Mouse (Mus musculus) right cerebral cortex, postnatal 14 days (tissue): ENCODE results near the gene Tardbp.
A peak's percentile ranks its signal among the peaks of the same experiment; 100 is the strongest.

Experiments used
- DNase-seq: peaks from one replicate; pipeline ENCODE4 v3.0.0; 2022

Tardbp gene

DNA sequence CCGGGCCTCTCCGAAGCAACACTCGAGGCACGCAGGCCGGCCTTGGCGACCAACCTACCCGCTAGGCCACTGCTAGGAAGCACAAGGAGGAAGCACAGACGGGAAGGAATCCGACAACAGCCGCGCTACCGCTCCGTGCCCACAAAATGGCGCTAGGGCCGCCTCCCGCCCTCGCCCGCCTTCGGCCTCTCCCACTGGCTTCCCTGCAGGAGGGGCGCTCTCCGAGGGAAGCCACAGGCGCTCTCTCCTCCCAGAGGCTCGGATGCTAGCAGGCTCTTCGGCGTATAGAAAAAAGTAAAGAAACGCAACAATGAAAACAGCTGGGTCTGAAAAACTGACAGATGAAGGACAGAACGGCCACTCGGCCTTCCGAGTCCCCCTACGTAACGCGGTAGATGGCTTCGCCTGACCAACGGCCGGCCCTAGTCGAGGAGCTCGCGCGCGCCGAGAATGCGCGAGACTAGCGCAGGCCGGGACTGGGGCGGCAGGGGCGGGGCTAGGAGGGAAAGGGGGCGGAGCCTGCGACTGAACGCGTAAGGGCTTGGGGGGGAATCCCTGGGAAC is at the start of gene Tardbp:
Gene Tardbp, minus strand, starts transcription at position 397 of the 563 bp plus-strand sequence.
- peak; percentile 98 for DNase-seq

- peak; percentile 28 for DNase-seq
Observed at GRCm38 (mm10) chr4:148676188-148676960, 49.6 kb upstream of the Tardbp start.

DNA sequence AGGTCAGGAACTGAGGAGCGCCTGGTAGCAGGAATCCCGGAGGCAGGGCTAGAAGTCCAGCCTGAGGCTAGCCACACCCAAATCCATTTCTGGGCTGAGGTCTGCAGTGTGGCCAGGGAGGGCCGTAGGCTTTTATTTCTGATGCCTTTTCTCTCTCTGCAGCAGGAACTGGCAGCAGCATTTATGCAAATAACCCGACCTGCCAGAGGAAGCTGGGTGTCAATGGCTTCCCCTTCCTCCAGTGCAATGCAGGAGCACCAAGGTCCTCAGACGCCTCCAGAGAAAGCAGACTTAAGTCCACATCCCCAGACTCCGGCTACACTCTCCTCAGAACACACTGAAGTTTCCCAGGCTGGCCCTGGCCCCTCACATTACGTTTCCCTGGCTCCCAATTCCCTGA is 48.2 kb upstream of the Tardbp start:
- DNase-seq, result no peak

GRCm38 (mm10) chr4:148671230-148671947 is 44.6 kb upstream of the Tardbp start:
- DNase-seq, result no peak

- no peak for DNase-seq
Observed at GRCm38 (mm10) chr4:148667006-148667755, 40.4 kb upstream of the Tardbp start.

- DNase-seq, result no peak
Observed at GRCm38 (mm10) chr4:148664021-148664420, 37.2 kb upstream of the Tardbp start.

DNA sequence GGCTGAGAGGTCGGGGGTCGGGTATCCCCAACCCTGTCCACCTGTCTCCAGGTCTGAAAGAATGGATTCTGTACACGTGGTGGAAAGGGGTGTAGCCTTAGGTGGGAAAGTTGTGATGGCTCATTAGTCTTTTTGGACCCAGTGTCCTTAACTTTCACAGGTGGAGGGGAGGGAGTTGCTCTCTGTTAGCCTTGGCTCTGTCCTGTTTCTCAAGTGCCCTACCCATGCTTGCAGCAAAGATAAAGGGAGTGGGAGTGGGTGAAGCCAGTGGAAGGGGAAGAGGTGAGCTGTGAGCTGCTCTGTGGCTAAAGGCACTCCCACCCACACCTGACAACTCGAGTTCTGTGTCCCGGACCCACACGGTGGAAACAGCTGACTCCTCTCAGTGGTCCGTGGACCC is 36.5 kb upstream of the Tardbp start:
- DNase-seq, result no peak

DNA sequence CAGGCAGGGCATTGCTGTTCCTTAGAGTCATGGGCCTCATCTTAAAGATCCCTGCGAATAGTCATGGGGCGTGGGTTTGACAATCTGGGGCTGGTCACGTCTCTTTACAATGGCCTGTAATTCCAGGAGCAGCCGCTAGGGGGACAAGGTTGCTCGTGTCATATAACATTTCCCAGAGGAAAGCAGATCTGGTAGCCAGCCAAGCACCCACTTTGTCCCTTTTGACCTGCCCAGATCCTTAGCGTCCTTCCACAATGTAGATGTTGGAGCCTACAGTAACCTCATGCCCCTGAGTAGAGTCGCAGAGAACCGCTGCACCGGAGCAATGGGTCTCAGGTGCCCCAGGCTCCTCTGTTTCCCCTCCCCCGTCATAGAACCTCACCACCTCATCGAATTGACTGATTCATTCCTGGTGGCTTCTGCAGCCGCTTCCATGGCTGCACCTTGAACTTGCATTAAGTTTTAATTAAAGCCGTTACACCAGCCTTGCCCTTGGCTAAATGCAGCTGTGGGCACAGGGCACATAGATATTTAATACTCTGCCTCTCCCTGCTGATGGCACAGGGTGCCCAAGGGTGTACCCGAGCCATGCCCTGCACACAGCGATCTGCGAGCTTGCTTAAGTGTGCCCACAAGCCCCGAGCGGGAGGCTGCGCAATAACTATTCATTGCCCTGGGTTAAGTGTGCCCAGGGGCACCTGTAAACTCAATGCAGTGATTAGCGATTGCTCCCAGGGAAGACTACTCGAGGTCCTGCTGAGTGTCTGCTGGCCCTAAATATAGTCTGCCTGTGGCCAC is 35.5 kb upstream of the Tardbp start:
- DNase-seq, result peak; percentile 69

GRCm38 (mm10) chr4:148660174-148660573 is 33.4 kb upstream of the Tardbp start:
- DNase-seq, result no peak

GRCm38 (mm10) chr4:148657776-148658175 is 31.0 kb upstream of the Tardbp start:
- no peak for DNase-seq

GRCm38 (mm10) chr4:148656691-148657258 is 30.0 kb upstream of the Tardbp start:
- DNase-seq, result no peak

DNA sequence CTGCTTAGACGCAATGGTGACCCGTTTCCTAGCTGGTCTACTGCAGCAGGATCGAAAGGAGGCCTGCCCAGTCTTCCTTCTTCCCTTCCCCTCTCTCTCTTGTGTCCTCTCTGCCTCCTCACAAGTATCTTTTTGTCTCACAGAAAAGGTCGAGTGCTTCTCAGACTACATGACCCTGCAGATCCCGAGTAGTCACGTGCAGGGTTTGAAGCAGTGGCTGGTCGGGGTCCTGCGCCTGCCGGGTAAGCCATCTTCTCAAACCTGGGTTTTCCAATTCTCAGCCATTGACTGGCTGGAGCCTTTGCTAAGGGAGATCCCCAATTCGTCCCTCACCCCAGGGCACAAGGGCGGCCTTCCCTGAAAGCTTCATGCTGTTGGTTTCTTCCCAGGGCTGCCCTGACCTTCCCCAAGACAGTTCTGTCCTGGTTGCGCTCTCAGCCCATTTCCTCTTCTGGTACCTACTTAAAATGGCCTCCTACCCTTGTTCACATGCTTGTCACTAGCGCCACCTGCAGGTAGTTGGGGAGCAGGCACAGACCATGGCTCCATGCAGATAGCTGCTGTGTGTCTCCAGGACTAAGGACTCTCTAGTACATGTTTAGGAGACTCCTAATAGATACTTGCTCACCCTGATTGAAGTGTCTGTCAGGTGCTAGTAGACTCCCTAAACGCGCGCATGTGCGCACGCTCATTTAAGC is 28.0 kb upstream of the Tardbp start:
- DNase-seq, result peak; percentile 32

DNA sequence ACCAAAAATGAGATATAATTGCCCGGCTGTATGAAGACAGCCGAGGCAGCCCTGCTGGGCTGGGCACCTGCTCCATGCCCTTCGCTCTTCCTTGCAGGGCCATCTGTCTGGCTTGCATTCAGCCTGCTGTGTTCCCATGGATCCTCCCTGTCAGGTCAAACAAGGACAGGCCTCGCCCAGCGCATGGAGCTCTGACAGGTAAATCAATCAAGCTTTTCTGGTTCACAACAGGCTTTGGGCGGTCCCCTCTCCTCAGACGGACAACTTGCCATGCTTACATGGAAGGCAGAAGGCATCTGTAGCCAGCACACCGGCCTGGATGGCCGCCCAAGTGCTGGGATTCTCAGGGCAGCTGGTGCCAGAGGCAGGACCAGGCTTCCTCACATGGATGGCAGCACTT is 24.2 kb upstream of the Tardbp start:
- DNase-seq, result no peak

DNA sequence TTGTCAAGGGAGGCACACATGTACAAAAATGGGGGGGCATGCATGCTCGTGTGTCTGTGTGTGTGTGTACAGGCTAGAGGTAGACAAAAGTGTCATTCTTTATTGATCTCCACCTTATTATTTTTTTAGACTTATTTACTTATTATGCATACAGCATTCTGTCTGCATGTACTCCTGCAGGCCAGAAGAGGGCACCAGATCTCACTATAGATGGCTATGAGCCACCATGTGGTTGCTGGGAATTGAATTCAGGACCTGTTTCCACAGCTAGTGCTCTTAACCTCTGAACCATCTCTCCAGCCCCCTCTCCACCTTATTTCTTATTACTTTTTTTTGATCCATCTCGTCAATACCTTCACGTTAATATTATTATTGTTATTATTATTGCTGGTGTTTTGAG is 22.5 kb upstream of the Tardbp start:
- DNase-seq, result no peak

DNA sequence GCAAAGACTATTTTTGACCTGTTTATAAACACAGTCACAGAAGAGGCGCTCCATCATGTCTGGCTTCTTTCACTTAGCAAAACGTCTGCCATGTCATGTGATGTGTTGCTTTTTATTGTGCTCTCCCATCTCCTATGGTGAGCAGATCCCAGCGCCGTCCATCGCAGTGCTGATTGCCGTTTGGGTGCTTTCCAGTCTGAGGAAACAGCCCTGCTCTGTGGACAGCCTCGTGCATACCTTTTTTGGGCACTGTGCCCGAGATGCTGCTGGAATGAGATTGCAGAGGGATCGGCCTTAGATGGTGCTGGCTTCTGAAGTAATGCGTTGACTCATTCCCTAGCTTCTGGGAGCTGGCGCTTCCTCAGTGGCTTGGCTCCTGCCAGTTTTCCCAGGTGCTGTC is 19.8 kb upstream of the Tardbp start:
- peak; percentile 45 for DNase-seq

DNA sequence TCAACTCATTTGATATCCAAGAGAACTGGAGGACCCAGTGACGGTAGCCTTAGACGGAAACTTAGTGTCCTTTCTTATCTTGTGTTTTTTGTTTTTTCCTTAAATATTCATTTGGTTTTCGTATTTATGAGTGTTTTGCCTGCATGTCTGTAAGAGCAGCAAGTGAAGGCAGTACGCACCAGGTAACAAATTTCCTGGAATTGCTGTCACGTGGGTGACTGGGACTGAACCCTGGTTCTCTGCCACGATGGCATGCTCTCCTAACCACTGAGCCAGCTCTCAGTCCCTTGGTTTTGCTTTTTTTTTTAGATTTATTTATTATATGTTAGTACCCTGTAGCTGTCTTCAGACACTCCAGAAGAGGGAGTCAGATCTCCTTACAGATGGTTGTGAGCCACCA is 18.1 kb upstream of the Tardbp start:
- no peak for DNase-seq

DNA sequence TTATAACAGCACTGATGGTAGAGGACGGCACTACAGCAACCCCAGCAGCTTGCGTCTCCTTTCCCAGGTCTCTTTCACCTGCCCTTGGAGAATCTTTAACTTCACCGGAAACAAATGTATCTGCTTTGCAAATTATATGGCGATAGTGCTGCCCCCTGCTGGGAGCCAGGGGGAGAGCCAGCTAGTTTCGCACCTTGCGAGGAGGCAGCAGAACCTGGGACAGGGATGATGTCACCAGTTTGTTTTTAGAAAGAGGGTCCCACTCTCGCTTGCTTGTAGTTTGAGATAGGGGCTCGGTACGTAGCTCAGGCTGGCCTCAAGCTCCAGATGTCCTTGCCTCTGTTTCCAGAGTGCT is 17.3 kb upstream of the Tardbp start:
- DNase-seq, result peak; percentile 68

DNA sequence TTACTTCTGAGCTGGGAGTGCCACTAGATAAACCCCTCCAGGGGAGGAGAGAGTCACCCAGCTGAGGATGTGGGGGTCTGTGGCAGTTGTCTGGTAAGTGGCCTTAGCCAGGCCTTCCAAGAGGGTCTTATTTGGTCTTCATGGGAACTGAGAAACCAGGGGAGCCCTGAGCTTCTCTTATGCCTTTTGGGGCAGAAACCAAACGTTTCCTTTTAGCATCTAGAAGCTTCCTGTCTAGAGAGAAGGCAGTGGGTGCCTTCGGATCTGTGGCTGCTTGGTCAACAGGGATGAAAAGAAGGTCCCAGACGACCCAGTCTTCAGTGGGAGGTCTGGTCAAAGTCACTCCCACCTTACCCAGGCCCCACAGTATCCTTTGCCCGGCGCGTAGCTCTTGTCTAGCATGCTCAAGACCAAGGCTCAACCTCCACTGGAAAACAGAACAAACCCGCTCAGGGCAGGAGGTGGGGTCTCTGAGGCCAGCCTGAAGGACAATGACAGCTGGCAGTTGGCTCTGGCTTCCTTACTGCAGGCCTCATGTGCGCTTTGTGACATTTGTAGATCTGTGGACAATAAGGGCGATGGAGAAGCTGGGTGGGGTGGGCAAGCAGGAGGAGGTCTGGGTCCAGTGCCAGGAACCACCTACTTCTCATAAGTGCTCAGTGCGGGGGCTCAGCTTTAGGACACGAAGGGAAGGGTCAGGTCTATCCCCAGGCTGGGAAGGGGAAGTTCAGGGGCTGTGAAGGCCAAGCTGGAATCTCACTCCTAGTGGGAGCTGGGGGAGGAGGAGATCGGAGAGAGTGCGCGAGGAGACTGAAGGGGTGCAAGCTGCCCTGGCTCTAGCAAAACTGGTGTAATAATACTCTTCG is 16.7 kb upstream of the Tardbp start, which contains the start of gene Gm572:
Gene Gm572, plus strand, starts transcription at position 27 of the 866 bp plus-strand sequence.
- DNase-seq, result no peak

DNA sequence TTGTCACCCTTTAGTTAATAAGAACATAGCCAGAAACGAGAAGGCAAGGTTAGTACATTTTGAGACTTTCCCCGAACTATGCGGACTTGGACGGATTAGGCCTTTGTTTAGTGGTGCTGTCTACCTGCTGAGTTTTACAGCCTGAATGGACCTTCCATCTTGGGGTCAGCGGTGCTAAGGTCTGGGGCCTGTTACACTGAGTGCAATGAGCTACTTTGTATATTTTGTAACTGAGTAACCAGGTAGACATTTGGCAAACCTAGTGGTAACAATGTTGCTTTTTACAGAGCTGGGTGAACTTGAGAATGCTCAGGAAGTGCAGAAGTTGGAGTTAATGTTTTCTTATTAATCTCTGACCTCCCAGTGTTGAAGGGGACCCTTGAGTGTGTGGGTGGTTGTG is 14.3 kb upstream of the Tardbp start:
- DNase-seq, result no peak

DNA sequence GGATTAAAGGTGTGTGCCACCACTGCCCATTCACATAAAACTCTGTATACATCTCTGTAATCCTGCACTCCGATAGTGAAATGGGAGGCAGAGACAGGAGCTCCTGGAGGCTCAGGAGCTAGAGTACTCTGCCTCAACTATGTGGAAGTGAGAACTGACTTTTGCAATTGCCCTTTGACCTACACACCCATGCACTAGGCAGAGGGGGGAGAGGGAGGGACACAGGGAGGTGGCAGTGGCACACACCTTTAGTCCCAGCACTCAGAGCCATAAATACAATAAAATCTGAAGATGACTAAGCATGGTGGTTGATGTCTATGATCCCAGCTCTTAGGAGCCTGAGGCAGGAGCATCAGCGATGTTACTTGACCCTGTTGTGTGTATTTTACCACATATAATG is 12.6 kb upstream of the Tardbp start:
- DNase-seq, result no peak
